Mouse (Mus musculus): ENCODE measurements around the gene Vps50. TPM values are rescaled to one million over a fixed set of nuclear protein-coding genes. Genes with fewer than 3 reads are reported as not detected.

The Vps50 gene
- total and polyA plus RNA-seq, 3 experiments, result 3.2 to 14.8 (median 13.9) TPM

GRCm38 (mm10) chr6:3509782-3510181, 11.6 kb downstream of the Vps50 start:
- no peaks in the 10 kb centered on the region for H3K36me3 ChIP-seq (ENCODE audit: control insufficient read depth, insufficient read depth, low read length)
- no peak overlapping the region for H3K27ac ChIP-seq
- DNase-seq, result no peak
- no peaks in the 10 kb centered on the region for H3K4me1 ChIP-seq (ENCODE audit: control insufficient read depth, insufficient read depth, low read length)
- H3K9ac ChIP-seq (ENCODE audit: low read depth, low read length), result no peak overlapping the region
- TF ChIP-seq EP300 (IDR thresholded peaks at IDR 0.05; ENCODE audit: insufficient read depth, low read depth, low read length) (no peak), CTCF (IDR thresholded peaks at IDR 0.05) (peak; percentile 90)
- H3K27me3 ChIP-seq (ENCODE audit: control insufficient read depth, insufficient read depth, low read length), result no peaks in the 10 kb centered on the region
- H3K79me2 ChIP-seq (replicated peaks; ENCODE audit: control insufficient read depth, insufficient read depth, low read length), result peaks cover 2% of the 10 kb centered on the region; the same call in 1 of the 2 replicates
- no peak overlapping the region for H3K4me3 ChIP-seq
- WGBS, result 18% methylated on average over 2 of the region's 2 CpGs
- intact Hi-C loops (cut with DNase I), result loop anchor here (5.0 kb wide), 1 partner anchor 1038 kb away; no protein-coding TSS in a partner anchor

- H3K36me3 ChIP-seq (ENCODE audit: control insufficient read depth, insufficient read depth, low read length), result no peaks in the 10 kb centered on the region
- H3K79me2 ChIP-seq (replicated peaks; ENCODE audit: control insufficient read depth, insufficient read depth, low read length), result peaks cover 2% of the 10 kb centered on the region; the same call in 1 of the 2 replicates
- no peaks in the 10 kb centered on the region for H3K27me3 ChIP-seq (ENCODE audit: control insufficient read depth, insufficient read depth, low read length)
- H3K9ac ChIP-seq (ENCODE audit: low read depth, low read length), result no peak overlapping the region
- TF ChIP-seq CTCF (IDR thresholded peaks at IDR 0.05) (no peak), POLR2A (IDR thresholded peaks at IDR 0.05; ENCODE audit: insufficient read depth, low read depth, low read length) (no peak), EP300 (IDR thresholded peaks at IDR 0.05; ENCODE audit: insufficient read depth, low read depth, low read length) (no peak)
- DNase-seq, result no peak
- no peak overlapping the region for H3K4me3 ChIP-seq
- intact Hi-C loops (cut with DNase I), result loop anchor here (5.0 kb wide), 1 partner anchor 1036 kb away; no protein-coding TSS in a partner anchor
- WGBS, result 88% methylated on average over 10 of the region's 10 CpGs
- no peak overlapping the region for H3K27ac ChIP-seq
- H3K4me1 ChIP-seq (ENCODE audit: control insufficient read depth, insufficient read depth, low read length), result no peaks in the 10 kb centered on the region
These were observed 12.9 kb downstream of the Vps50 start for GRCm38 (mm10) chr6:3511116-3511515.

- Histone ChIP-seq H3K4me1 (ENCODE audit: control insufficient read depth, insufficient read depth, low read length) (no peaks in the 10 kb centered on the region), H3K4me3 (no peak overlapping the region), H3K36me3 (ENCODE audit: control insufficient read depth, insufficient read depth, low read length) (no peaks in the 10 kb centered on the region), H3K27me3 (ENCODE audit: control insufficient read depth, insufficient read depth, low read length) (no peaks in the 10 kb centered on the region), H3K27ac (no peak overlapping the region), H3K9ac (ENCODE audit: low read depth, low read length) (no peak overlapping the region), H3K79me2 (replicated peaks; ENCODE audit: control insufficient read depth, insufficient read depth, low read length) (peaks cover 2% of the 10 kb centered on the region; the same call in 1 of the 2 replicates)
- TF ChIP-seq CTCF (IDR thresholded peaks at IDR 0.05), result no peak
- no peak for TF ChIP-seq EP300 (IDR thresholded peaks at IDR 0.05; ENCODE audit: insufficient read depth, low read depth, low read length)
- TF ChIP-seq POLR2A (IDR thresholded peaks at IDR 0.05; ENCODE audit: insufficient read depth, low read depth, low read length), result no peak
- intact Hi-C loops (cut with DNase I), result loop anchor here (5.0 kb wide), 1 partner anchor 1036 kb away; no protein-coding TSS in a partner anchor
- no peak for DNase-seq
- 75% methylated on average over 11 of the region's 11 CpGs for WGBS
These were observed 13.4 kb downstream of the Vps50 start for GRCm38 (mm10) chr6:3511612-3512011.

- 41% methylated on average over 3 of the region's 3 CpGs for WGBS
- DNase-seq, result no peak
- no peak for TF ChIP-seq CTCF (IDR thresholded peaks at IDR 0.05)
- no peak for TF ChIP-seq EP300 (IDR thresholded peaks at IDR 0.05; ENCODE audit: insufficient read depth, low read depth, low read length)
- TF ChIP-seq POLR2A (IDR thresholded peaks at IDR 0.05; ENCODE audit: insufficient read depth, low read depth, low read length), result no peak
- H3K36me3 ChIP-seq (ENCODE audit: control insufficient read depth, insufficient read depth, low read length), result no peaks in the 10 kb centered on the region
- H3K9ac ChIP-seq (ENCODE audit: low read depth, low read length), result no peak overlapping the region
- peaks cover 2% of the 10 kb centered on the region; the same call in 1 of the 2 replicates for H3K79me2 ChIP-seq (replicated peaks; ENCODE audit: control insufficient read depth, insufficient read depth, low read length)
- intact Hi-C loops (cut with DNase I), result loop anchor here (5.0 kb wide), 1 partner anchor 1035 kb away; no protein-coding TSS in a partner anchor
- no peaks in the 10 kb centered on the region for H3K27me3 ChIP-seq (ENCODE audit: control insufficient read depth, insufficient read depth, low read length)
- H3K27ac ChIP-seq, result no peak overlapping the region
- H3K4me1 ChIP-seq (ENCODE audit: control insufficient read depth, insufficient read depth, low read length), result no peaks in the 10 kb centered on the region
- no peak overlapping the region for H3K4me3 ChIP-seq
These were observed 14.4 kb downstream of the Vps50 start for GRCm38 (mm10) chr6:3512611-3513010.

DNA sequence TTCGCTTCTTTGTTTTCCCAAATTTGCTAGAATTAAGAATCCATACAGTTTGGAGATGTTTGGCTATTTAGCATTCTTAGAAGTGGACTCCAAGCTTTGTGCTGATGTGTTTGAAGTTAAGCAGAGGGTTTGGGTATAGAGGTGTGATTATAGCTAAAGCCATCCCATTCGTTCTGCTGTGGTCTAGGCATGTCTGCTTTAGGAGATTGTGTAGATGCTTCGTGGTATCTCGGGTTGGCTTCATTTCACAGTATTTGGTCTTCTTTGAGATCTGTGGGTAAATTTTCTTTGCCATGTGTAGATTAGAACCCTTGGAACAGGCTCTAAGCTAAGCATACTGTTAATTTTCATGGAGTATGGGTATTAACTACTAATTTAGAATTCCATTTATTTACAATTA, 30.0 kb downstream of the Vps50 start:
- no peak overlapping the region for H3K4me3 ChIP-seq
- TF ChIP-seq CTCF (IDR thresholded peaks at IDR 0.05) (no peak), POLR2A (IDR thresholded peaks at IDR 0.05; ENCODE audit: insufficient read depth, low read depth, low read length) (no peak), EP300 (IDR thresholded peaks at IDR 0.05; ENCODE audit: insufficient read depth, low read depth, low read length) (no peak)
- no peaks in the 10 kb centered on the region for H3K36me3 ChIP-seq (ENCODE audit: control insufficient read depth, insufficient read depth, low read length)
- DNase-seq, result no peak
- no peak overlapping the region for H3K27ac ChIP-seq
- H3K79me2 ChIP-seq (replicated peaks; ENCODE audit: control insufficient read depth, insufficient read depth, low read length), result no peaks in the 10 kb centered on the region
- intact Hi-C loops (cut with DNase I), result loop anchor here (10.0 kb wide), 1 partner anchor 217 kb away; no protein-coding TSS in a partner anchor
- H3K27me3 ChIP-seq (ENCODE audit: control insufficient read depth, insufficient read depth, low read length), result no peaks in the 10 kb centered on the region
- H3K4me1 ChIP-seq (ENCODE audit: control insufficient read depth, insufficient read depth, low read length), result no peaks in the 10 kb centered on the region
- no peak overlapping the region for H3K9ac ChIP-seq (ENCODE audit: low read depth, low read length)
- 91% methylated on average over 4 of the region's 4 CpGs for WGBS

- Histone ChIP-seq H3K27me3 (ENCODE audit: control insufficient read depth, insufficient read depth, low read length) (no peaks in the 10 kb centered on the region), H3K4me1 (ENCODE audit: control insufficient read depth, insufficient read depth, low read length) (no peaks in the 10 kb centered on the region), H3K27ac (no peak overlapping the region), H3K36me3 (ENCODE audit: control insufficient read depth, insufficient read depth, low read length) (no peaks in the 10 kb centered on the region), H3K4me3 (no peak overlapping the region), H3K9ac (ENCODE audit: low read depth, low read length) (no peak overlapping the region), H3K79me2 (replicated peaks; ENCODE audit: control insufficient read depth, insufficient read depth, low read length) (no peaks in the 10 kb centered on the region)
- WGBS, result 91% methylated on average over 5 of the region's 5 CpGs
- no peak for TF ChIP-seq POLR2A (IDR thresholded peaks at IDR 0.05; ENCODE audit: insufficient read depth, low read depth, low read length)
- TF ChIP-seq CTCF (IDR thresholded peaks at IDR 0.05), result no peak
- TF ChIP-seq EP300 (IDR thresholded peaks at IDR 0.05; ENCODE audit: insufficient read depth, low read depth, low read length), result no peak
- intact Hi-C loops (cut with DNase I), result no loop called here
- DNase-seq, result no peak
These were observed 33.3 kb downstream of the Vps50 start for GRCm38 (mm10) chr6:3531445-3531844.

Data from heart, adult 2 months (tissue).